Mouse (Mus musculus) gastrocnemius, postnatal 10 days (tissue): ENCODE data around the gene Fcmr. TPM values are rescaled to one million over a fixed set of nuclear protein-coding genes. Genes with fewer than 3 reads are reported as not detected.

Source experiments
- DNase-seq: peaks from one replicate; pipeline ENCODE4 v3.0.0; 2021; ENCODE audit warnings: mixed read lengths
- long read RNA-seq, 2 experiments: library from polyadenylated mRNA; stranded (forward); transcript quantifications; one replicate each; pipeline ENCODE4 v2.0.0; 2021
- total RNA-seq, 2 experiments: library from RNA; stranded (reverse); gene quantifications; 2 replicates each; pipeline ENCODE4 v1.2.3; 2021

Gene Fcmr
- total RNA-seq, result under 1 TPM in 1 of 2 experiments, not detected in 1; 0.38 TPM
- long read RNA-seq, experiment 1, result 0 reads
- long read RNA-seq, experiment 2, result 0 reads

DNA sequence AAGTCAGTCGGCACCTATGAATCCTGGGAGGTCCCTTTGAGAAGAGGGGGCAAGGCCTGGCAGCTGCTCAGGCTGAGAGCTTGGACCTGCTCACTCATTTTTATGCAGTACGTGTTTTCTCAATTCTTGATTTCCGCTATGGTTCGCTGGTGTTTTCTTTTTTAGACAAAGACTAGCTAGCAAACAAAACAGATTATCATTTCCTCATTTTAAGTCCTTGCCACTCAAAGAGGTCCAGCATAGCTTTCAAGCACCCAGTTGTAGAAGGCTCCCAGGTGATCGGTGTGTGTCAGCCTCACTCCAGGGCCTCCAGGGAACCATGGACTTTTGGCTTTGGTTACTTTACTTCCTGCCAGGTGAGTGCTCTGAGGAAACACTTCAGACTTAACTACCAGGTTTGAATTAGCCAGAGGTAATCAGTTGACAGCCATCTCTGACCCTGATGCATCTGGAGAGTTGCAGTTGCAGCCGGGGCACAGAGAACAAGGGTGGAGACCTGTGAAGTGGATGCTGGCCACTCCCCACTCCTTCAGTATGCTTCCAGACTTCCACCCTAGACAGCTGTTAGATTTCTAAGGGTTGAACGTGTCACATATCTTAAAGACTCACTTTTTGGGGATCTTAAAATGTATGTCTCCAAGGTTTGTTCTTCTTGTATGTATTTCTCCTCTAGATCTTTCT lies at the start of gene Fcmr:
Fcmr (plus strand) TSS at position 129 of the 681 bp plus-strand sequence.
- no peak for DNase-seq

DNA sequence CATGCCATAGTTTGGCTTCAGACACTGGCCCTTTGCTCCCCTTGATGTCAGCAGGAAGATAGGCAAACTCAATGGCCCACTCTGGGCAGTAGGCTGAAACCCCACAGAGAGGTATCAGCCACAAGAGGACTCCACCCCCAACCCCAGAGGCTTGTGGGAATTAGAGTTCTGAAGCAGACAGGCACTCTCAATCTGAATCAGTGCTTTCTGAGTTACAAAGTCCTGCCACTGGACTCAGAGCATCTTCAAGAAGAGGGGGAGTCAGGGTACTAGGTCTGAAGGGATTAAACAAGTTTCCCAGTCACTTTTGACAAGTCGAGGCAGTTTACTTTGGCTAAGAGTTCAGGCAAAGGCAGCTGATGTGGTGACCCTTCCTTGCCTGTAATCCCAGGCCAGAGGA lies 45.7 kb upstream of the Fcmr start:
- no peak for DNase-seq

GRCm38 (mm10) chr1:130820316-130821148 lies 44.9 kb upstream of the Fcmr start:
- DNase-seq, result no peak

- no peak for DNase-seq
Observed at GRCm38 (mm10) chr1:130821149-130821471, 44.4 kb upstream of the Fcmr start.

DNA sequence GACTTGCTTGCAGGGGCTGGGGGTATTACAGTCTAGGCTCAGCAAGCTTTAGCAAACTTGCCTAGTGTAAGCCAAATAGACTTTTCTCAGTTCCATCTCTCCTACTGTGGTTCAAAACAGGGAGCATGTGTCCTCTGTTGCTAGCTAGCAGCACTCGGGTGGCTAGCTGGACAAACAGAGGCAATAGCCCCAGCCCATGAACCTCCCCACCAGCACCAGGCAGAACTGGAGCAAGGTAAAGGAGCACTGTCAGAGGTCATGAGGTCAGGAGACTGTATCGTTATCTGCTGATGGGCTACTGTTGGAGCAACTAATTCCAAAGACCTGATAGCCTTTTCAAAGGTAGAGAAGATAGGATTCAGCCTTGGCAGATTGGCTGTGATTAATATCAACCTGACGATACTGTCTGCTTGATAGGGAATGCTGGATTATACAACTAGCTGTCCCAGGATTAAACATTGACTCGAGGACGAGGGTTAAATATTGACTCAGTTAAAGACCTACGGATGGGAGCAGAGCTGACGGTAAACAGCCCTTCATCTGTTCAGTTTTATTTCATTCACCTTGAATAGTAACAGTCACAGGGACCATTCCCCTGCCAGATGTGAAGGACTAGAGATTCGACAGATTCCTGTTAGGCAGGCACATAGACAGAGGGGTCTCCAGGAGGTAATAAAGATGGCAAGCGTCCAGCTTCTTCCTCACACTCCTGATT lies 43.4 kb upstream of the Fcmr start:
- DNase-seq, result no peak

GRCm38 (mm10) chr1:130826448-130826847 lies 39.0 kb upstream of the Fcmr start, which contains the start of gene Pigr:
Pigr (plus strand) TSS chr1:130826684.
- DNase-seq, result no peak

DNA sequence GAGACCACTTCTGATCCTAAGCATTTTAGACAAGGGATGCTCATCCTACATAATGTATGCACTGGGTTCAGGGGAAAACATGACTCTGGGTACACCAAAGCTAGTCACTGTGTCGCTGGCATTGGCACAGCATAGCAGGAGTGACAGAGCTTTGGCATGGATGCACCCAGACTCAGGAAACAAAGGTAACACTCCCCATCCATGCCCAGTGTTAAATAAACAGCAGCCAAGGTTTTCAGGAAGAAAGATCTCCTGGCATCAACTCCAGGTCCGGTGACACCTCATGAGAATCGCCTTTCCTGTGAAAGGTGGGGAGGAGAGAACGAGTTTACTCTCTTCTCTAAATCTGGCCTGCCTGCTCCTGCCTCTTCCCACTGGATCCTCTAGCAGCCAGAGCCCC lies 36.8 kb upstream of the Fcmr start:
- DNase-seq, result no peak

DNA sequence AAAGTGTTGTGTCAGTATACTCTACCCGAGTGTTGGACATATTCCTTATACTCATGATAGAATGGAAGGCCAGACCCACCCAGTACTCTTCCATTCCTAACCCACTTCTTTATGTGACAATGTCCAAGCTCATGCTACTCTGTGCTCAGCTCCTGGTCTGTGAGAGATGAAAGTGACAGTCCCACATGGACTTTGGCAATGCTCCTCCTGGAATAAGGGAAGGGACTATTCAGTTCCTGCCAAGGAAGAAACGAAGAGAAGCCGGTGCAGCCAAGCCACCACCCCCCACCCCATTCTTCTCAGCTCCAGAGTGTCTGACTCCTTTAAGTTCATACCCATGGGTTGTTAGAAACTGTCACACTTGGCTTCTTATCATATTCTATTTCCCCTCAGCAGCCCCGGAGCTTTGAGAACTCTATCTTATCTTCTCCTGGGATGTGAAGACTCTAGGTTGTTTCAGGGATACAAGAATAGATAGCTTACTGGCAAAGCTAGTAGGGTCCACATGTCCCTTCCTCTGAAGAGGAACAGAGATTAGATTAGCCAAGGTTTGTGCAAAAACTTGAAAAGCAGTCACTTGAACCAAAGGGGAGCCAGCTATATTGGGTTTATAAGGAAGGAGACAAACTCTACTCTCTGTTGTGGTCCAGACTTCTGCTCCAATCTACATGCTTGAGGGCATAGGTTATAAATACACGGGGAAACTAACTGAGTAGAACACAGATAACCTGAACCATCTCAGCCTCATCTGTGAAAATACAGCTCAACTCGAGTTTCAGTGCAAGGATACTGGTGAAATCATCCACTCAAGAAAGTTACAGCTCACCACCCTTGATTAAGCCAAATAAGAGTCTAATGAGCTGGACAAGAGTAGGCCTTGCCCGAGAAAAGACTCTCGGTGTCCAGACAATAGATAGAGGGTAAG lies 35.3 kb upstream of the Fcmr start:
- DNase-seq, result no peak

DNA sequence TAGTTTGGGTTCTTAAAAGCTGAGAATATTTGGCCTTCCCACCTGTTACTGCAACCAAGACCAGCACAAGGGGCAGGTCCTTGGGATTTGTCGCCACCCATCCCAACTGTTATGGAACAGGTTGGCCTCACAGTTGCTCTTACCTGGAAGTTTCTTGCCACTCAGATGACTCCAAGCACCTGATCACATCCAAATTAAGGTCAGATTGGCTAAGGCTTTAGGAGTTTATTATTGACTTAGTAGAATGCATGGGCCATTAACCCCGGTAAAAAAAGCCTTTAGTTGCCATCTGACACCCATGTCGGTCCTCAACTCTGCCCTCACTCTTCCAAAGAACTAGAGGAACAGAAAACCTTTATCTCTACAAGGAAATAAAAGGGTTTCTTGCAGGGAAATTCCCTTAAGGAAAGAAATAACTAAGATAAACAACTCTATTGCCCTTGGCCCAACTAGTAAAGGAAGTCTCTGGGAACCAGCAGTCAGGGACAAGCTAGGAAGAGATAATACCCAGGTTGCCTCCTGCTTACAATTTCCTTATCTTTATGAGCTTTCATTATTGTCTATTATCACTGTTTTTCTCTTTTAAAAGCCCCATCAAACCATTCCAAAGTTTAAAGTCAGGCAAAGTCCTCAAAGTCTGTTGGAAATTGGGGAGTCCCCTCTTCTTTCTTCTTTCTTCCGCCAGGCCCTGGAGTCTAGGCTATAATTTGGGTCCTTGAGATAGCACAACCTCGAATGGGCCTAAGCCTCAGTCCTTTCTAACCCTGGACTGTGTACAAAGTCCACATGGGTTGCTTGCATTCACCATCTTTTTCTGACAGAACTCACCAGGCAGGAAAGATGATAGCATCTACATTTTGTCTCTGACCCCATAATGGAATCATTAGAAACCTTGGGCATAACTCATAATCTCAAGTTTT lies 33.0 kb upstream of the Fcmr start:
- no peak for DNase-seq

- no peak for DNase-seq
Observed at GRCm38 (mm10) chr1:130835161-130835936, 30.1 kb upstream of the Fcmr start.

- no peak for DNase-seq
Observed at GRCm38 (mm10) chr1:130838288-130838687, 27.2 kb upstream of the Fcmr start.

- DNase-seq, result no peak
Observed at GRCm38 (mm10) chr1:130840599-130841379, 24.7 kb upstream of the Fcmr start.

DNA sequence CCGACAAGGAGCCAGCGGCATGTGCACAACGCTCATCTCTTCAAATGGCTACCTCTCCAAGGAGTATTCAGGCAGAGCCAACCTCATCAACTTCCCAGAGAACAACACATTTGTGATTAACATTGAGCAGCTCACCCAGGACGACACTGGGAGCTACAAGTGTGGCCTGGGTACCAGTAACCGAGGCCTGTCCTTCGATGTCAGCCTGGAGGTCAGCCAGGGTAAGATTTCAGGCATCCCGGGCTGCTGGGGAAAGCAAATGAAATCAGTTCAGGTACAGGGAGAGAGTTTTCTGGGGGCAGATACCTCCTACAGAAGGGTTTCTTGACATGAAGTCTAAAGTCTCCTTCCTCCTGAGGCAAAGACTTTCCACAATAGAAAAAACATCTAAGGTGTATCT lies 23.8 kb upstream of the Fcmr start:
- DNase-seq, result no peak

DNA sequence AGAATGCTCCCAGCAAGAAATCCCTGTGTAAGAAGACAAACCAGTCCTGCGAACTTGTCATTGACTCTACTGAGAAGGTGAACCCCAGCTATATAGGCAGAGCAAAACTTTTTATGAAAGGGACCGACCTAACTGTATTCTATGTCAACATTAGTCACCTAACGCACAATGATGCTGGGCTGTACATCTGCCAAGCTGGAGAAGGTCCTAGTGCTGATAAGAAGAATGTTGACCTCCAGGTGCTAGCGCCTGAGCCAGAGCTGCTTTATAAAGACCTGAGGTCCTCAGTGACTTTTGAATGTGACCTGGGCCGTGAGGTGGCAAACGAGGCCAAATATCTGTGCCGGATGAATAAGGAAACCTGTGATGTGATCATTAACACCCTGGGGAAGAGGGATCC lies 21.0 kb upstream of the Fcmr start:
- DNase-seq, result no peak

DNA sequence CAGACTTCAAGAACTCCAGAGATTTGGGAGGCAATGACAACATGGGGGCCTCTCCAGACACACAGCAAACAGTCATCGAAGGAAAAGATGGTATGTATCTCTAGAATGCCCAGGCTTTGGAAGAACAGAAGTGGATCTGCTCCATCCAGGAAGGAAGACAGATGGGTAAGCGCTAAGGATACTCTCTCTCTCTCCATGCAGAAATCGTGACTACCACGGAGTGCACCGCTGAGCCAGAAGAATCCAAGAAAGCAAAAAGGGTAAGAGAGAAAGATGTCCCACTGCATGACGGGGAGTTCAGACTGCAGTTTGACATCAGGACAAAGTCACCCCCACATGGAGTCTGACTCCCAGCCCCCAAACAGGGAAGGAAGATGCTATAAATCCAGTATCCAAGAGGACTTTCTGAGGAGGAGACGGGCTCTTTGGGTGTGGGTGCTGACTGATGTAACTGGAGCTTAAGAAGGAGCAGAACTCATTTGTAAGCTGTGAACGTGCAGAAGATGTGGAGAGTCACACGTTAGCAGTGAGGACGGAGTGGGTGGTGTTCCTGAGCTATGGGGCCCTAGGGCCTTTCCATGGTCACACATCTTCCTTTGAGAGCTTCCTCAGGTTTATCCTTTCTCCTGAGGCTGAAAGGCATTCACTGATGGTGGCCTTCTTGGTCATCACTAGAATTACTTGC lies 15.8 kb upstream of the Fcmr start:
- no peak for DNase-seq

GRCm38 (mm10) chr1:130850405-130850804 lies 15.1 kb upstream of the Fcmr start:
- DNase-seq, result no peak

- no peak for DNase-seq
Observed at GRCm38 (mm10) chr1:130854819-130855218, 10.7 kb upstream of the Fcmr start.

DNA sequence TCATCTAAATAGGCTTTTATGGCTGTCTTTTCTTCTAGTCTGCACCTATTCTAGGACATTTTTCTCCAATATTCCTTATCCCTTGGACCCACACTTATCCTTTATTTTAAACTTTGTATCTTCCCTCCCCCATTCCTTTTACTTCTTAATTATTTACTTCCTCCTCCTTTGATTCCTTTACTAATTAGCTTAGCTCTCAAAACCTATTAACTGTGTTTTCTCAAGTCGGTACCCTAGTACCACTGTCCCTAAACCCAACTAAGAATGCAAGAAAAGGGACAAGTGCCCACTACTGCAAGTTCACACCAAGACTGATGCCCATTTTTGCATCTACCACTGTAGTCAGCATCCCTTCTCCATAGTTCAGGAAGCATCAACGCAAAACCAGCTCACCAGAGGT lies 9.7 kb upstream of the Fcmr start:
- DNase-seq, result no peak

- no peak for DNase-seq
Observed at GRCm38 (mm10) chr1:130857456-130857855, 8.0 kb upstream of the Fcmr start.
